Mouse (Mus musculus): ENCODE data around the gene AB124611.

GRCm38 (mm10) chr9:21497050-21497542, 28.9 kb upstream of the AB124611 start:
- no peak for TF ChIP-seq CTCF (IDR thresholded peaks at IDR 0.05; ENCODE audit: control insufficient read depth, insufficient read depth, low read length)
- TF ChIP-seq POLR2A (IDR thresholded peaks at IDR 0.05; ENCODE audit: borderline replicate concordance, control insufficient read depth, low read depth, low read length), result no peak
